Mouse (Mus musculus) limb, embryonic 11.5 days (tissue): Measurements from ENCODE around the gene Pign. TPM values are rescaled to one million over a fixed set of nuclear protein-coding genes. Genes with fewer than 3 reads are reported as not detected.

Experiments
- ATAC-seq: fragments of 200-750 bp; cut with Nextera tagmentation; 2 replicates; pipeline ENCODE4 v1.8.0; 2017; ENCODE audit warnings: low read depth; ENCODE audit not compliant: insufficient number of reproducible peaks, low FRiP score, low TSS enrichment
- DNase-seq: peaks from one replicate; pipeline ENCODE4 v3.0.0-alpha.2; 2015; ENCODE audit warnings: low spot score
- H3K27ac ChIP-seq: fragments of 300-500 bp; sonication (generic); replicated peaks from 2 replicates; pipeline ENCODE4 v1.5.1; 2014; ENCODE audit warnings: low read depth, mild to moderate bottlenecking, low read length
- H3K27me3 ChIP-seq: fragments of 300-500 bp; sonication (generic); 2 replicates; pipeline ENCODE4 v1.6.1; 2014; ENCODE audit warnings: mild to moderate bottlenecking, low read length, mixed read lengths; ENCODE audit not compliant: control insufficient read depth, insufficient read depth
- H3K36me3 ChIP-seq: fragments of 300-500 bp; sonication (generic); 2 replicates; pipeline ENCODE4 v1.6.1; 2014; ENCODE audit warnings: mild to moderate bottlenecking, low read length, moderate library complexity, mixed read lengths; ENCODE audit not compliant: control insufficient read depth, insufficient read depth
- H3K4me1 ChIP-seq: fragments of 300-500 bp; sonication (generic); 2 replicates; pipeline ENCODE4 v1.6.1; 2014; ENCODE audit warnings: low read length, mixed read lengths; ENCODE audit not compliant: control insufficient read depth, insufficient read depth
- H3K4me2 ChIP-seq: fragments of 300-500 bp; sonication (generic); 2 replicates; pipeline ENCODE4 v1.6.1; 2014; ENCODE audit warnings: low read depth, mild to moderate bottlenecking, moderate library complexity; ENCODE audit not compliant: severe bottlenecking
- H3K4me3 ChIP-seq: fragments of 300-500 bp; sonication (generic); 2 replicates; pipeline ENCODE4 v1.5.1; 2014; ENCODE audit warnings: low read depth, low read length
- H3K9ac ChIP-seq: fragments of 300-500 bp; sonication (generic); 2 replicates; pipeline ENCODE4 v1.6.1; 2014; ENCODE audit warnings: mild to moderate bottlenecking, low read length
- H3K9me3 ChIP-seq: fragments of 300-500 bp; sonication (generic); 2 replicates; pipeline ENCODE4 v1.6.1; 2016; ENCODE audit warnings: low read length; ENCODE audit not compliant: control insufficient read depth
- WGBS: fragments of 180-500 bp; shearing (Covaris S2); extraction: QIAGEN DNeasy Blood & Tissue Kit; methylation state at CpG from one replicate; pipeline ENCODE4 v1.1.7; 2014; 5-methylcytosine and 5-hydroxymethylcytosine counted together
- microRNA-seq: library from miRNA; unstranded; fragments of <30 nt; microRNA quantifications from one replicate; pipeline ENCODE4, GENCODE M21; 2016
- polyA plus RNA-seq: library from polyadenylated mRNA; unstranded; fragments of >200 nt; fragmentation: Nextera tagmentation; extraction: Ambion mirVana; gene quantifications from 2 replicates; pipeline ENCODE4 v1.2.1, GENCODE M21; 2014

The Pign gene
- polyA plus RNA-seq, 1 experiment from 2014 or later = 12.5 TPM

GRCm38 (mm10) chr1:105489456-105489855 lies 174.0 kb downstream of the Pign start:
- H3K9ac ChIP-seq = no peak overlapping the region
- no peak overlapping the region for H3K27ac ChIP-seq
- no peak for DNase-seq
- 90% methylated on average over 3 of the region's 3 CpGs for WGBS
- no peak for ATAC-seq
- no peak overlapping the region for H3K4me3 ChIP-seq
- no peaks in the 10 kb centered on the region for H3K4me1 ChIP-seq
- no peaks in the 10 kb centered on the region for H3K9me3 ChIP-seq
- H3K4me2 ChIP-seq = no peak overlapping the region
- no peaks in the 10 kb centered on the region for H3K36me3 ChIP-seq
- no peaks in the 10 kb centered on the region for H3K27me3 ChIP-seq

DNA sequence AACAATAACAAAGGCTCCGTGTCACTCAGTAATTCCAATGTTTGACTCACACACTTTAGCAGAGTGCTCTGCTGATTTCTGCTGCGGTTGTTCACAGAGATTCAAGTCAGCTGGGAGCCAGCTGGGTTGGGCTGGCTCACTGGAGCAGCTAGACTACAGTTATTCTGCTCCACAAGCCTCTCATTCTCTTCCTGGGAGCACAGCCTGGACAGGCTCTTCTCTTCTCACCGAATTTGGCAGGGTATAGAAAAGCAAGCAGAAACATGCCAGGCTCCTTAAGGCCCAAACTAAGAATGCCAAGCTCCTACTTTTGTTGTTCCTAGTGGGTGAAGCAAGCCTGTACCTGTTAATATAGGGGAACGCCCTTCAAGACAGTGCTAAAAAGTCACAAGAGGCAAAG lies 176.4 kb downstream of the Pign start:
- WGBS = 74% methylated on average over 4 of the region's 4 CpGs
- H3K9ac ChIP-seq = no peak overlapping the region

More for the DNA sequence above, 176.4 kb downstream of the Pign start:
- Histone ChIP-seq H3K27me3 (no peaks in the 10 kb centered on the region), H3K9me3 (no peaks in the 10 kb centered on the region), H3K27ac (no peak overlapping the region), H3K4me3 (no peak overlapping the region), H3K36me3 (no peaks in the 10 kb centered on the region), H3K4me2 (no peak overlapping the region), H3K4me1 (no peaks in the 10 kb centered on the region)
- ATAC-seq = no peak
- DNase-seq = no peak

Small RNA genes within 50 kb of the gene (microRNA-seq; reads per million reads assigned to microRNA genes)
- not detected for gene Gm22426

Other genes starting within 250 kb of the Pign start
- gene Relch, start 184 bp upstream of the Pign start, polyA plus RNA-seq = 19.2 and 22.2 TPM in 2 replicates
- gene Tnfrsf11a, start 117.0 kb upstream of the Pign start, polyA plus RNA-seq = 0.11 and 0.43 TPM in 2 replicates